Mouse (Mus musculus) stomach, embryonic 16.5 days (tissue): ENCODE measurements at regions not wholly inside any gene's neighbourhood (a gene's known extent, or its start where the extent isn't known, plus 50 kb on each side); places are given as distances from the start of the nearest gene placed in this dataset.

Source experiments
- ATAC-seq: fragments of 200-750 bp; cut with Nextera tagmentation; 2 replicates; pipeline ENCODE4 v1.8.0; 2017; ENCODE audit warnings: moderate number of reproducible peaks, moderate TSS enrichment; ENCODE audit not compliant: insufficient read depth, low FRiP score
- H3K27ac ChIP-seq: fragments of 300-500 bp; sonication (generic); 2 replicates; pipeline ENCODE4 v1.5.1; 2014; ENCODE audit warnings: low read length
- H3K27me3 ChIP-seq: fragments of 300-500 bp; sonication (generic); 2 replicates; pipeline ENCODE4 v1.6.1; 2014; ENCODE audit warnings: low read length, control low read depth, mixed read lengths; ENCODE audit not compliant: control insufficient read depth, insufficient read depth
- H3K36me3 ChIP-seq: fragments of 300-500 bp; sonication (generic); 2 replicates; pipeline ENCODE4 v1.6.1; 2014; ENCODE audit warnings: low read length; ENCODE audit not compliant: control insufficient read depth, insufficient read depth
- H3K4me1 ChIP-seq: fragments of 300-500 bp; sonication (generic); 2 replicates; pipeline ENCODE4 v1.6.1; 2014; ENCODE audit warnings: low read length, control low read depth, mixed read lengths; ENCODE audit not compliant: control insufficient read depth, insufficient read depth
- H3K4me2 ChIP-seq: fragments of 300-500 bp; sonication (generic); 2 replicates; pipeline ENCODE4 v1.6.1; 2014; ENCODE audit warnings: low read depth, low read length, mixed read lengths
- H3K4me3 ChIP-seq: fragments of 300-500 bp; sonication (generic); replicated peaks from 2 replicates; pipeline ENCODE4 v1.5.1; 2014; ENCODE audit warnings: mild to moderate bottlenecking, low read length
- H3K9ac ChIP-seq: fragments of 300-500 bp; sonication (generic); 2 replicates; pipeline ENCODE4 v1.6.1; 2014; ENCODE audit warnings: low read length
- H3K9me3 ChIP-seq: fragments of 300-500 bp; sonication (generic); replicated peaks from 2 replicates; pipeline ENCODE4 v1.6.1; 2016; ENCODE audit warnings: low read length, control low read depth; ENCODE audit not compliant: control insufficient read depth
- WGBS: fragments of 180-500 bp; shearing (Covaris S2); extraction: QIAGEN DNeasy Blood & Tissue Kit; methylation state at CpG from one replicate; pipeline ENCODE4 v1.1.7; 2014; 5-methylcytosine and 5-hydroxymethylcytosine counted together

- Histone ChIP-seq H3K36me3 (no peaks in the 10 kb centered on the region), H3K4me1 (no peaks in the 10 kb centered on the region), H3K4me2 (no peak overlapping the region), H3K9me3 (no peaks in the 10 kb centered on the region), H3K9ac (no peak overlapping the region), H3K27me3 (no peaks in the 10 kb centered on the region), H3K4me3 (no peak overlapping the region), H3K27ac (no peak overlapping the region)
- WGBS = 73% methylated on average over 11 of the region's 11 CpGs
- no peak for ATAC-seq
These were observed 198.2 kb downstream of the Csl start for GRCm38 (mm10) chr10:99561166-99561818.

GRCm38 (mm10) chr10:99564605-99565004 is 194.9 kb downstream of the Csl start:
- ATAC-seq = no peak
- H3K4me3 ChIP-seq = no peak overlapping the region
- H3K4me1 ChIP-seq = no peaks in the 10 kb centered on the region
- H3K27ac ChIP-seq = no peak overlapping the region
- H3K9ac ChIP-seq = no peak overlapping the region
- H3K27me3 ChIP-seq = no peaks in the 10 kb centered on the region
- H3K36me3 ChIP-seq = no peaks in the 10 kb centered on the region
- 87% methylated on average over 4 of the region's 4 CpGs for WGBS
- no peaks in the 10 kb centered on the region for H3K9me3 ChIP-seq
- no peak overlapping the region for H3K4me2 ChIP-seq

GRCm38 (mm10) chr10:99568424-99568823 is 191.0 kb downstream of the Csl start:
- Histone ChIP-seq H3K9me3 (no peaks in the 10 kb centered on the region), H3K27me3 (no peaks in the 10 kb centered on the region), H3K4me1 (no peaks in the 10 kb centered on the region), H3K27ac (no peak overlapping the region), H3K4me3 (no peak overlapping the region), H3K9ac (no peak overlapping the region), H3K36me3 (no peaks in the 10 kb centered on the region), H3K4me2 (no peak overlapping the region)
- 67% methylated on average over 5 of the region's 5 CpGs for WGBS
- no peak for ATAC-seq

GRCm38 (mm10) chr10:99570190-99570589 is 189.3 kb downstream of the Csl start:
- Histone ChIP-seq H3K27ac (no peak overlapping the region), H3K9me3 (no peaks in the 10 kb centered on the region), H3K4me3 (no peak overlapping the region), H3K4me1 (no peaks in the 10 kb centered on the region; the same call in 1 of the 2 replicates), H3K9ac (no peak overlapping the region), H3K36me3 (no peaks in the 10 kb centered on the region), H3K4me2 (no peak overlapping the region), H3K27me3 (no peaks in the 10 kb centered on the region)
- WGBS = 39% methylated on average over 2 of the region's 2 CpGs
- ATAC-seq = no peak

GRCm38 (mm10) chr10:99573997-99574396 is 185.5 kb downstream of the Csl start:
- Histone ChIP-seq H3K4me2 (no peak overlapping the region), H3K36me3 (no peaks in the 10 kb centered on the region), H3K27ac (no peak overlapping the region), H3K27me3 (no peaks in the 10 kb centered on the region), H3K4me1 (no peaks in the 10 kb centered on the region; the same call in 1 of the 2 replicates), H3K9ac (no peak overlapping the region), H3K9me3 (no peaks in the 10 kb centered on the region), H3K4me3 (no peak overlapping the region)
- ATAC-seq = no peak
- WGBS = 71% methylated on average over 14 of the region's 14 CpGs

GRCm38 (mm10) chr10:99575294-99575693 is 184.2 kb downstream of the Csl start:
- Histone ChIP-seq H3K36me3 (no peaks in the 10 kb centered on the region), H3K27me3 (no peaks in the 10 kb centered on the region), H3K4me2 (no peak overlapping the region), H3K4me1 (no peaks in the 10 kb centered on the region; the same call in 1 of the 2 replicates), H3K27ac (no peak overlapping the region), H3K9me3 (no peaks in the 10 kb centered on the region), H3K9ac (no peak overlapping the region), H3K4me3 (no peak overlapping the region)
- 74% methylated on average over 7 of the region's 7 CpGs for WGBS
- no peak for ATAC-seq

- 65% methylated on average over 5 of the region's 5 CpGs for WGBS
- Histone ChIP-seq H3K4me1 (no peaks in the 10 kb centered on the region; the same call in 1 of the 2 replicates), H3K4me3 (no peak overlapping the region), H3K9ac (no peak overlapping the region), H3K27ac (no peak overlapping the region), H3K36me3 (no peaks in the 10 kb centered on the region), H3K4me2 (no peak overlapping the region), H3K9me3 (no peaks in the 10 kb centered on the region), H3K27me3 (no peaks in the 10 kb centered on the region)
- ATAC-seq = no peak
These were observed 183.2 kb downstream of the Csl start for GRCm38 (mm10) chr10:99576301-99576700.

- Histone ChIP-seq H3K9ac (no peak overlapping the region), H3K4me3 (no peak overlapping the region), H3K27me3 (no peaks in the 10 kb centered on the region), H3K9me3 (no peaks in the 10 kb centered on the region), H3K4me2 (no peak overlapping the region), H3K27ac (no peak overlapping the region), H3K4me1 (no peaks in the 10 kb centered on the region; the same call in 1 of the 2 replicates), H3K36me3 (no peaks in the 10 kb centered on the region)
- WGBS = 22% methylated on average over 12 of the region's 12 CpGs
- no peak for ATAC-seq
These were observed 182.3 kb downstream of the Csl start for GRCm38 (mm10) chr10:99577041-99577681.

GRCm38 (mm10) chr10:99578366-99578765 is 181.1 kb downstream of the Csl start:
- ATAC-seq = no peak

More at GRCm38 (mm10) chr10:99578366-99578765, 181.1 kb downstream of the Csl start:
- Histone ChIP-seq H3K27me3 (no peaks in the 10 kb centered on the region), H3K4me1 (no peaks in the 10 kb centered on the region; the same call in 1 of the 2 replicates), H3K9ac (no peak overlapping the region), H3K36me3 (no peaks in the 10 kb centered on the region), H3K4me2 (no peak overlapping the region), H3K9me3 (no peaks in the 10 kb centered on the region), H3K27ac (no peak overlapping the region), H3K4me3 (no peak overlapping the region)
- WGBS = 44% methylated on average over 4 of the region's 4 CpGs
